Mouse (Mus musculus) bone marrow macrophage, adult 2 months (primary cell): ENCODE measurements around the gene Dhx37. TPM values are rescaled to one million over a fixed set of nuclear protein-coding genes. Genes with fewer than 3 reads are reported as not detected.

Experiments
- H3K27ac ChIP-seq: 2 replicates; pipeline ENCODE4 v1.5.1; 2012; ENCODE audit warnings: low read depth, low read length; ENCODE audit not compliant: insufficient read depth
- H3K4me1 ChIP-seq: 2 replicates; pipeline ENCODE4 v1.6.1; 2012; ENCODE audit warnings: low read length; ENCODE audit not compliant: control insufficient read depth, insufficient read depth
- H3K4me3 ChIP-seq: 2 replicates; pipeline ENCODE4 v1.5.1; 2012; ENCODE audit warnings: mild to moderate bottlenecking, low read length, moderate library complexity; ENCODE audit not compliant: insufficient read depth
- CTCF ChIP-seq: IDR thresholded peaks from 2 replicates; pipeline ENCODE4 v1.5.1; 2012; ENCODE audit warnings: low read depth, mild to moderate bottlenecking, low read length, moderate library complexity
- POLR2A ChIP-seq: IDR thresholded peaks from 2 replicates; pipeline ENCODE4 v1.6.1; 2012; ENCODE audit warnings: mild to moderate bottlenecking, low read depth, low read length, borderline replicate concordance
- polyA plus RNA-seq: library from polyadenylated mRNA; stranded (reverse); fragments of >200 nt; gene quantifications from 2 replicates; pipeline ENCODE4 v1.2.4, GENCODE M21; 2012; ENCODE audit not compliant: missing spikeins, insufficient read depth, insufficient read length

The Dhx37 gene
- polyA plus RNA-seq, result 13.1 and 18.4 TPM in 2 replicates

DNA sequence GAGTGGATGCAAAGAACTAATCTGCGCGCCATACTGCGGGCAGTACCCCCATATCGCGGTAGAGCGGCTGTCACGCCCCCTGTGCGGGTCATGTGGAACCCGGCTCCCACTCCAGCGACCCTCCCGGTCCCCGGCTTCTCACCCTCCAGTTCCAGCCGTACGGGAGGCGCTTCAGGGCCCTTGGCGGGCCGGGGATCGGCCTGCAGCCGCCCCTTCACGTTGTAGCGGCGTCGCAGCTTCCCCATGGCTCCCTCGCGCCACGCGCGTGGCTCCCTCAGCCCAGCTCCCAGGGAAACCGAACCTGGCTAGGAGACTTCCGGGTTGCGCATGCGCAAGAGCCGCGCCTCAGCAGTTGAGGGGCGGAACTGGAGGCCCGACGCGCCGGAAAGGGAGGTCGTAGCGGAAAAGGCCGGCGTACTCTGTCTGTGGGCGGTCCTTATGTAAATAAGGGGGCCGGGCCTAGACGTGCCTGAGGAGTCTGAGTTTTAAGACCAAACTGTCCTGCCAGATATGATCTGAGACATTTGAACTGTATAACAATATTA lies at the start of gene Dhx37:
Gene Dhx37 (minus strand): TSS at position 329 of the 545 bp plus-strand sequence.
- Histone ChIP-seq H3K4me1 (peaks cover 10% of the 10 kb centered on the region), H3K4me3 (peak within 1 kb of the TSS; percentile 81), H3K27ac (peak within 1 kb of the TSS; percentile 48)
- 0 out of 2 replicates have a peak, but pooled peaks have one; percentile 22 for TF ChIP-seq POLR2A
- no peak for TF ChIP-seq CTCF

- peaks cover 50% of the 10 kb centered on the region for H3K4me1 ChIP-seq
These were observed 48.6 kb upstream of the Dhx37 start for GRCm38 (mm10) chr5:125482474-125482873.

DNA sequence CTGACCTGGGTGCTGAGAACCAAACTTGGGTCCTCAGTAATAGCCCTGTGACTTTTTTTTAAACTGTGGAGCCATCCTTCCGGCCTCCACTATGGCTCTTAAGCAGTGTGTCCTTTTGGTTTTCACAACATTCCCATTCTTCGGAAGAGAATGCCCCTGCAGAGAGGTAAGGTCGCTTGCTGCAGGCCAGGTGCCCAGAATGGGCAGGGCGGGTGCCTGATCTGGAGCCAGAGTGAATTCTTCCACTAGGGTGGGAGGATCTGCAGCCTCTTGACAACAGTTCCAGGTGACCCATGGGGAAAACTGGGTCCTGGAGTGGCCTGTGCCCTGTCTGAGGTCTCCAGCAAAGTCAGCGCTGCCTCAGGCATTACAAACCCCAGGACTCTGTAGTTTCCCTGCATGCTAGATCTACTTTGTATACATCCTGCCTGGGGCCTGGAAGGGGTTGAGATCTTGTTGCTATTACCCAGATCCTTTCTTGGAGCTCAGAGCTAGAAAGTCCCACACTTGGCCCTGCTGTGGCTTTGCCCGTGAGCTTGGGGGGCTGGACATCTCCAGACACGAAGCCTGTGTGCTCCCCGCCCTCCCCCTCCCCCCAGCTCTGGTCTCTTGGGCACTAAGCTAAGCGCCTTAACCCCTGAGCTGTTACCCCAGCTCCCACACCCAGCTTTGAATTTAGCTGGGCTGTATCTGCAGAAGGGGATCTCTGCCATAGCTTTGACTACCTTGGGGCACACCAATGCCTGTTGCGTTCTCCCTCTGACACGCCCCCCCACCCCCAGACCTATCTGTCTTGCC lies 46.7 kb upstream of the Dhx37 start:
- H3K4me3 ChIP-seq, result no peak overlapping the region
- no peak overlapping the region for H3K27ac ChIP-seq
- no peak for TF ChIP-seq POLR2A
- TF ChIP-seq CTCF, result no peak
- H3K4me1 ChIP-seq, result peaks cover 56% of the 10 kb centered on the region

More at GRCm38 (mm10) chr5:125482474-125482873, 48.6 kb upstream of the Dhx37 start:
- Histone ChIP-seq H3K27ac (no peak overlapping the region), H3K4me3 (no peak overlapping the region)
- no peak for TF ChIP-seq CTCF
- TF ChIP-seq POLR2A, result no peak

GRCm38 (mm10) chr5:125479376-125479775 lies 45.5 kb upstream of the Dhx37 start:
- TF ChIP-seq POLR2A (no peak), CTCF (no peak)
- peaks cover 50% of the 10 kb centered on the region for H3K4me1 ChIP-seq

GRCm38 (mm10) chr5:125478037-125478436 lies 44.1 kb upstream of the Dhx37 start:
- TF ChIP-seq POLR2A (no peak), CTCF (no peak)
- H3K4me3 ChIP-seq, result no peak overlapping the region
- no peak overlapping the region for H3K27ac ChIP-seq
- H3K4me1 ChIP-seq, result peaks cover 40% of the 10 kb centered on the region

More at GRCm38 (mm10) chr5:125479376-125479775, 45.5 kb upstream of the Dhx37 start:
- Histone ChIP-seq H3K4me3 (no peak overlapping the region), H3K27ac (no peak overlapping the region)

GRCm38 (mm10) chr5:125477533-125477932 lies 43.6 kb upstream of the Dhx37 start:
- TF ChIP-seq CTCF, result no peak
- no peak for TF ChIP-seq POLR2A
- H3K4me1 ChIP-seq, result peaks cover 35% of the 10 kb centered on the region
- H3K4me3 ChIP-seq, result peak overlapping the region; percentile 68
- no peak overlapping the region for H3K27ac ChIP-seq

- no peak overlapping the region for H3K27ac ChIP-seq
- H3K4me3 ChIP-seq, result peak overlapping the region; percentile 68
- peaks cover 29% of the 10 kb centered on the region for H3K4me1 ChIP-seq
- TF ChIP-seq CTCF (no peak), POLR2A (no peak)
These were observed 42.9 kb upstream of the Dhx37 start for GRCm38 (mm10) chr5:125476799-125477198.

DNA sequence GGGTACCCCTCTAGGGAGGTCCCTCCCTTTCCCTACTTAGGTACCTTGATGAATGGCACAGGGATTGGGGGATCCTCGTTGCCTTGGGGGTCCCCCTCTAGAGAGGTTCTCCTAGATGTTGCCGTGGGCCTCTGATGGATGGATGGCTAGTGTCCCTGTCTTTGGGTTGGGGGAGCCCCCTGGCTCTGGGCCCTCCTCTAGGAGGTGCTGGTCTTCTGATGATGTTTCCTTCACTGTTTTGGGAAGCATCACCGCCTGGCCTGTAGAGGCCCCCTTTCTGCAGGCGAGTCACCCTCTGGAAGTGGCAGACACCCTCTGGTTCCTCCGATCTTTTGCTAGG lies 42.3 kb upstream of the Dhx37 start:
- H3K27ac ChIP-seq, result peak overlapping the region; percentile 55
- H3K4me1 ChIP-seq, result peaks cover 23% of the 10 kb centered on the region
- peak overlapping the region; percentile 68 for H3K4me3 ChIP-seq
- no peak for TF ChIP-seq CTCF
- TF ChIP-seq POLR2A, result no peak

- TF ChIP-seq CTCF (no peak), POLR2A (peak; percentile 72; the same call in 1 of the 2 replicates)
- Histone ChIP-seq H3K27ac (peak within 1 kb of the TSS; percentile 55), H3K4me3 (peak within 1 kb of the TSS; percentile 68), H3K4me1 (peaks cover 23% of the 10 kb centered on the region)
These were observed 41.8 kb upstream of the Dhx37 start, which contains the start of gene Aacs for GRCm38 (mm10) chr5:125475601-125476285. Gene Aacs (plus strand): TSS chr5:125475814.

DNA sequence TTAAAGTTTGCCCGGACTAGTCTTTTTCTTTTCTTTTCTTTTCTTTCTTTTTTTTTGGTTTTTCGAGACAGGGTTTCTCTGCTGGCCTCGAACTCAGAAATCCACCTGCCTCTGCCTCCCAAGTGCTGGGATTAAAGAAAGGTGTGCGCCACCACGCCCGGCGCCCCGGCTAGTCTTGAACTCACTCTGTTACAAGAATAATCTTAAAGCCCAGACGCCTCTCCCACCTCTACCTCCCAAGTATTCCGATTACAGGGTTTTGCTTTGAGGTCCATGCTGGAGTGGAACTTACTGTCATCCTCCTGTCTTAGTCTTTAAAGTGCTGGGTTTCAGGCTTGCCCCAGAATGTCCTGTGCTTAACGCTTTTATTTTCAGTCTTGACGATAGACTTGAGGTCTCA lies 41.1 kb upstream of the Dhx37 start:
- TF ChIP-seq CTCF, result no peak
- Histone ChIP-seq H3K4me3 (peak overlapping the region; percentile 68), H3K27ac (no peak overlapping the region), H3K4me1 (peaks cover 23% of the 10 kb centered on the region)
